Mouse (Mus musculus): ENCODE measurements around the gene Saxo1. TPM values are rescaled to one million over a fixed set of nuclear protein-coding genes. Genes with fewer than 3 reads are reported as not detected.
A peak's percentile ranks its signal among the peaks of the same experiment; 100 is the strongest.

The Saxo1 gene
- polyA plus RNA-seq, 1 experiment from 2014 or later: not detected

DNA sequence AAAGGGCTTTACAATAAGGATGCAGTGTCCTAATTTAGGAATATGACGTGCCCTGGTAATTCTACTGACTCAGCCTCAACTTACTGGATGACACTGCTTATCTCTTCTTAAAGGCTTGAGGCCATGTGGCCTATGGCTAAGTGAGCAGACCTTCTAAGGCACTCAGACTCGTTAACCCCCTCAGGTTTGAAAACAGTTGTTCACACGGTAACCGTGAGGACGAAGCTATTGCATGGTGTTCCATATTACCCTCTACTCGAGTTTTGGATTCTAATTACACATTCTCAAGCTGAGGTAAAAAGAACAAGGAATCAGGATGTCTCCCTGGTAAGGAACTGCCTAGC, 16.8 kb upstream of the Saxo1 start:
- Histone ChIP-seq H3K4me2 (replicated peaks; ENCODE audit: low read depth, low read length) (peak overlapping the region; percentile 71), H3K9ac (ENCODE audit: low read depth, low read length) (peak overlapping the region; percentile 93), H3K36me3 (ENCODE audit: control insufficient read depth, insufficient read depth, low read length) (no peaks in the 10 kb centered on the region), H3K9me3 (ENCODE audit: control insufficient read depth, low read length) (no peaks in the 10 kb centered on the region), H3K27me3 (ENCODE audit: control insufficient read depth, insufficient read depth, low read length) (no peaks in the 10 kb centered on the region), H3K4me3 (ENCODE audit: low read depth, low read length) (peak overlapping the region; percentile 89), H3K27ac (ENCODE audit: low read depth, low read length) (peak overlapping the region; percentile 96), H3K4me1 (replicated peaks; ENCODE audit: control insufficient read depth, insufficient read depth, low read length) (peaks cover 9% of the 10 kb centered on the region)
- peak; percentile 34 for ATAC-seq (ENCODE audit: low FRiP score)
- WGBS: 17% methylated on average over 6 of the region's 6 CpGs
- no peak for DNase-seq (ENCODE audit: low spot score)

- no peak for ATAC-seq (ENCODE audit: low FRiP score)
- Histone ChIP-seq H3K9ac (ENCODE audit: low read depth, low read length) (no peak overlapping the region), H3K27me3 (ENCODE audit: control insufficient read depth, insufficient read depth, low read length) (no peaks in the 10 kb centered on the region), H3K4me3 (ENCODE audit: low read depth, low read length) (no peak overlapping the region), H3K9me3 (ENCODE audit: control insufficient read depth, low read length) (no peaks in the 10 kb centered on the region), H3K4me1 (replicated peaks; ENCODE audit: control insufficient read depth, insufficient read depth, low read length) (no peaks in the 10 kb centered on the region), H3K4me2 (replicated peaks; ENCODE audit: low read depth, low read length) (no peak overlapping the region), H3K36me3 (ENCODE audit: control insufficient read depth, insufficient read depth, low read length) (no peaks in the 10 kb centered on the region), H3K27ac (ENCODE audit: low read depth, low read length) (no peak overlapping the region)
- WGBS: 96% methylated on average over 3 of the region's 3 CpGs
- DNase-seq (ENCODE audit: low spot score): no peak
Measured at GRCm38 (mm10) chr4:86561061-86561460, 2.9 kb upstream of the Saxo1 start.

- no peaks in the 10 kb centered on the region for H3K4me1 ChIP-seq (replicated peaks; ENCODE audit: control insufficient read depth, insufficient read depth, low read length)
- no peaks in the 10 kb centered on the region for H3K9me3 ChIP-seq (ENCODE audit: control insufficient read depth, low read length)
- no peak overlapping the region for H3K4me2 ChIP-seq (replicated peaks; ENCODE audit: low read depth, low read length)
- H3K27me3 ChIP-seq (ENCODE audit: control insufficient read depth, insufficient read depth, low read length): no peaks in the 10 kb centered on the region
- 78% methylated on average over 4 of the region's 4 CpGs for WGBS
- no peak overlapping the region for H3K9ac ChIP-seq (ENCODE audit: low read depth, low read length)
- H3K4me3 ChIP-seq (ENCODE audit: low read depth, low read length): no peak overlapping the region
- no peaks in the 10 kb centered on the region for H3K36me3 ChIP-seq (ENCODE audit: control insufficient read depth, insufficient read depth, low read length)
- H3K27ac ChIP-seq (ENCODE audit: low read depth, low read length): no peak overlapping the region
- no peak for ATAC-seq (ENCODE audit: low FRiP score)
- no peak for DNase-seq (ENCODE audit: low spot score)
Measured at GRCm38 (mm10) chr4:86559006-86559405, 878 bp upstream of the Saxo1 start.

DNA sequence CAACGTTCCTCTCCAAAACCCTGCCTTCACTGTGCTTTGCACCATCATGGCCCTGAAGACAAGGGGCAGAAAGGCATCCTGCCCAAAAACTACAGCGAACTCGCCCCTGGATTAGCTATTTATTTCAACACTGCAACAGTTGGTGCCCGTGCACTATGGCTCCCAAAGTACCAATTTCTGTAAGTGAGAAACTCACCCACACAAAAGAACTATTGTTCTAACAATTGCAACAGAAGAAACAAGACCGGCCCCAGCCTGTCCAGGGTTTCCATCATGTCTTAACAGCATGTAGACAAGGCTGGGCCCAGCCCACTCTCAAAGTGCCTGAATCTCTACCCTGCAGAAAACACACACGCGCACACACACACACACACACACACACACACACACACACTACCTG, 757 bp downstream of the Saxo1 start:
- no peak overlapping the region for H3K4me3 ChIP-seq (ENCODE audit: low read depth, low read length)
- H3K9me3 ChIP-seq (ENCODE audit: control insufficient read depth, low read length): no peaks in the 10 kb centered on the region
- no peaks in the 10 kb centered on the region for H3K36me3 ChIP-seq (ENCODE audit: control insufficient read depth, insufficient read depth, low read length)
- H3K27me3 ChIP-seq (ENCODE audit: control insufficient read depth, insufficient read depth, low read length): no peaks in the 10 kb centered on the region
- H3K4me2 ChIP-seq (replicated peaks; ENCODE audit: low read depth, low read length): no peak overlapping the region
- 71% methylated on average over 7 of the region's 7 CpGs for WGBS
- H3K9ac ChIP-seq (ENCODE audit: low read depth, low read length): no peak overlapping the region
- ATAC-seq (ENCODE audit: low FRiP score) (no peak), DNase-seq (ENCODE audit: low spot score) (no peak)
- H3K4me1 ChIP-seq (replicated peaks; ENCODE audit: control insufficient read depth, insufficient read depth, low read length): no peaks in the 10 kb centered on the region
- H3K27ac ChIP-seq (ENCODE audit: low read depth, low read length): no peak overlapping the region

DNA sequence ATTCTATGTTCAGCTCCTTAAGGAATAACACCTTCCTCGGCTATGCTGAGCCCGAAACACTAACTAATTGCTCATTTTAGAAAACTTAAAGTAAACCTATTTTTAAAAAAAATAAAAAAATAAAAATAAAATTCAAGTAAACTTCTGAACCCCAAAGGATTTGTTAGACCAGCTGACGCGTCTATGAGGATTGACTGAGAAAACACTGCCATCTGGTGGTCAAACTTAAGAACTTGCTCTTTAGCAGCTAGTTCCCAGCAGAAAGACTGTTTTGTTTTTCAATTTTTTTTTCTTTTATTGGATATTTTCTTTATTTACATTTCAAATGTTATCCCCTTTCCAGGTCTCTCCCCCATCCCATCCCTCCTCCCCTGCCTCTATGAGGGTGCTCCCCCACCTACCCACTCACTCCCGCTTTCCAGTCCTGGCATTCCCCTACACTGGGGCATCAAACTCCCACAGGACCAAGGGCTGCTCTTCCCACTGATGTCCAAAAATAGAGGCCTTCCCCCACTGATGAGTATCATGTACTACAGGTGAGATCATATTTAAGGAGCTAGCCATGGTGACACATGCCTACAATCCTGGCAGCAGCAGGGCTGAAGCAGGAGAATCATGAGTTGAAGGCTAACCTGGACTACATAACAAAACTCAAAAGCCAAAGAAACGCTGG, 3.0 kb downstream of the Saxo1 start:
- peak; percentile 67 for DNase-seq (ENCODE audit: low spot score)
- Histone ChIP-seq H3K9me3 (ENCODE audit: control insufficient read depth, low read length) (no peaks in the 10 kb centered on the region), H3K36me3 (ENCODE audit: control insufficient read depth, insufficient read depth, low read length) (no peaks in the 10 kb centered on the region), H3K4me2 (replicated peaks; ENCODE audit: low read depth, low read length) (no peak overlapping the region), H3K27ac (ENCODE audit: low read depth, low read length) (no peak overlapping the region), H3K27me3 (ENCODE audit: control insufficient read depth, insufficient read depth, low read length) (no peaks in the 10 kb centered on the region), H3K4me1 (replicated peaks; ENCODE audit: control insufficient read depth, insufficient read depth, low read length) (no peaks in the 10 kb centered on the region), H3K9ac (ENCODE audit: low read depth, low read length) (no peak overlapping the region), H3K4me3 (ENCODE audit: low read depth, low read length) (no peak overlapping the region)
- ATAC-seq (ENCODE audit: low FRiP score): peak; percentile 53
- WGBS: 28% methylated on average over 6 of the region's 6 CpGs

- H3K4me2 ChIP-seq (replicated peaks; ENCODE audit: low read depth, low read length): no peak overlapping the region
- ATAC-seq (ENCODE audit: low FRiP score) (no peak), DNase-seq (ENCODE audit: low spot score) (no peak)
- H3K36me3 ChIP-seq (ENCODE audit: control insufficient read depth, insufficient read depth, low read length): no peaks in the 10 kb centered on the region
- H3K4me1 ChIP-seq (replicated peaks; ENCODE audit: control insufficient read depth, insufficient read depth, low read length): no peaks in the 10 kb centered on the region
- WGBS: 88% methylated on average over 9 of the region's 9 CpGs
- H3K4me3 ChIP-seq (ENCODE audit: low read depth, low read length): no peak overlapping the region
- no peaks in the 10 kb centered on the region for H3K9me3 ChIP-seq (ENCODE audit: control insufficient read depth, low read length)
- no peak overlapping the region for H3K9ac ChIP-seq (ENCODE audit: low read depth, low read length)
- no peaks in the 10 kb centered on the region for H3K27me3 ChIP-seq (ENCODE audit: control insufficient read depth, insufficient read depth, low read length)
- H3K27ac ChIP-seq (ENCODE audit: low read depth, low read length): no peak overlapping the region
Measured at GRCm38 (mm10) chr4:86548332-86548731, 9.8 kb downstream of the Saxo1 start.

- Histone ChIP-seq H3K27me3 (ENCODE audit: control insufficient read depth, insufficient read depth, low read length) (no peaks in the 10 kb centered on the region), H3K4me1 (replicated peaks; ENCODE audit: control insufficient read depth, insufficient read depth, low read length) (no peaks in the 10 kb centered on the region), H3K4me3 (ENCODE audit: low read depth, low read length) (no peak overlapping the region), H3K27ac (ENCODE audit: low read depth, low read length) (no peak overlapping the region), H3K9ac (ENCODE audit: low read depth, low read length) (no peak overlapping the region), H3K4me2 (replicated peaks; ENCODE audit: low read depth, low read length) (no peak overlapping the region), H3K9me3 (ENCODE audit: control insufficient read depth, low read length) (no peaks in the 10 kb centered on the region), H3K36me3 (ENCODE audit: control insufficient read depth, insufficient read depth, low read length) (no peaks in the 10 kb centered on the region)
- peak; percentile 29 for DNase-seq (ENCODE audit: low spot score)
- WGBS: 58% methylated on average over 5 of the region's 5 CpGs
- no peak for ATAC-seq (ENCODE audit: low FRiP score)
Measured at GRCm38 (mm10) chr4:86545615-86546014, 12.5 kb downstream of the Saxo1 start.

DNA sequence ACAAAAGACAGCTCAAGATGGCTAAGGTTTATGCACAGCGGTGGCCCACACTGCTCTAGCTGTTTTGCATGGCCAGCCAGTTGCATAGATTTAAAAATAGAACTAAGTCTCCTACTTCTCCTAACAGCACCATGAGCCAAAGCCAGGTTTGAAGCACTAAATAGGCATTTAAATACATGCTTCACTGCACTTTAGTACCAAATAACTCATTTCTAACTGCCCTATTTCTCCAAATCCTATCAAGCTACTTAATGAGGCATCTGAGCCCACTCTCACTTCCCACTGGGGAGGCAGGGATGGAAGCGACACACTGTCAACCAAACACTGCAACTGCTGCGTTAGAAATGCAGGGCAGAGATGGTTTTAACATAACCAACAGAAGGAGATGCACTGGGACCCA, 14.1 kb downstream of the Saxo1 start:
- Histone ChIP-seq H3K27me3 (ENCODE audit: control insufficient read depth, insufficient read depth, low read length) (no peaks in the 10 kb centered on the region), H3K9me3 (ENCODE audit: control insufficient read depth, low read length) (no peaks in the 10 kb centered on the region), H3K4me2 (replicated peaks; ENCODE audit: low read depth, low read length) (no peak overlapping the region), H3K36me3 (ENCODE audit: control insufficient read depth, insufficient read depth, low read length) (no peaks in the 10 kb centered on the region), H3K4me1 (replicated peaks; ENCODE audit: control insufficient read depth, insufficient read depth, low read length) (no peaks in the 10 kb centered on the region), H3K27ac (ENCODE audit: low read depth, low read length) (no peak overlapping the region), H3K9ac (ENCODE audit: low read depth, low read length) (no peak overlapping the region), H3K4me3 (ENCODE audit: low read depth, low read length) (no peak overlapping the region)
- ATAC-seq (ENCODE audit: low FRiP score) (no peak), DNase-seq (ENCODE audit: low spot score) (no peak)
- 84% methylated on average over 3 of the region's 3 CpGs for WGBS

GRCm38 (mm10) chr4:86541573-86541972, 16.6 kb downstream of the Saxo1 start:
- H3K27ac ChIP-seq (ENCODE audit: low read depth, low read length): no peak overlapping the region
- H3K36me3 ChIP-seq (ENCODE audit: control insufficient read depth, insufficient read depth, low read length): no peaks in the 10 kb centered on the region
- DNase-seq (ENCODE audit: low spot score) (no peak), ATAC-seq (ENCODE audit: low FRiP score) (no peak)
- H3K4me1 ChIP-seq (replicated peaks; ENCODE audit: control insufficient read depth, insufficient read depth, low read length): no peaks in the 10 kb centered on the region
- no peak overlapping the region for H3K9ac ChIP-seq (ENCODE audit: low read depth, low read length)
- no peak overlapping the region for H3K4me2 ChIP-seq (replicated peaks; ENCODE audit: low read depth, low read length)
- no peaks in the 10 kb centered on the region for H3K27me3 ChIP-seq (ENCODE audit: control insufficient read depth, insufficient read depth, low read length)
- no peak overlapping the region for H3K4me3 ChIP-seq (ENCODE audit: low read depth, low read length)
- no peaks in the 10 kb centered on the region for H3K9me3 ChIP-seq (ENCODE audit: control insufficient read depth, low read length)
- WGBS: 74% methylated on average over 1 of the region's 1 CpGs

Data from hindbrain, embryonic 11.5 days (tissue).